Mouse (Mus musculus) A20 (cell line): ENCODE data around the gene Fmn2.
A peak's percentile ranks its signal among the peaks of the same experiment; 100 is the strongest.

Experiments
- DNase-seq: peaks from one replicate; pipeline ENCODE4 v3.0.0-alpha.2; 2011; ENCODE audit warnings: low read depth, low spot score

Gene Fmn2

GRCm38 (mm10) chr1:174557211-174557610 is 55.6 kb downstream of the Fmn2 start:
- no peak for DNase-seq

GRCm38 (mm10) chr1:174557841-174558240 is 56.2 kb downstream of the Fmn2 start:
- no peak for DNase-seq

DNA sequence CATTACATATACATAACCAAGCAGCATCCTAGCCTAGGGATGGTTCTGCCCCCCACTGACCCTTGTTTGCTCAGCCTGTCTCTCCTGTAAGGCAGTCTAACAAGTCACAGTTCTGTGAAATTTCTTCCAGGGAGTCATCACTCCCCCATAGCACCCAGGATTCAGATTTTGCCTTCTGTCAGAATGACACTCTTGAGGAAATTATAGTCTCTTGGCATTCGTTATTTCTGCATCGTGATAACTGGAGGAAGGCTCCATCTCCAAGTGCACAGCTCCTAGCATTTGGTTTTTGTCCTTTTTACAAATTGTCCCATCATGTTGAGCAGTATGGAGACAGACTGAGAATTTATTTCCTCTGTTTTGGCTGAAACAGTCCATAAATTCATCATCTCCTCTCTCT is 56.9 kb downstream of the Fmn2 start:
- no peak for DNase-seq

DNA sequence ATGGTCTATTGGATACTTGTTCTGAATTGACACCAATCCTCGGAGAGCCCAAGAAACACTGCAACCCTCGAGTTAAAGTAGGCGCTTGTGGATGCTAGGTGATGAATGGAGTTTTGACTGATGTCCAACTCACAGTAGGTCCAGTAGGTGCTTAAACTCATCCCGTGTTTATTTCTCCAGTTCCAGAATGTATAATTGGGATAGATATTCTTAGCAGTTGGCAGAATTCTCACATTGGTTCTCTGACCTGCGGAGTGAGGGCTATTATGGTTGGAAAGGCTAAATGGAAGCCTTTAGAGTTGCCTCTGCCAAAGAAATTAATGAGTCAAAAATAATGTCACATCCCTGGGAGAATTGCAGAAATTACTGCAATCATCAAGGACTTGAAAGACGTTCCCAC is 62.9 kb downstream of the Fmn2 start:
- DNase-seq, result no peak

DNA sequence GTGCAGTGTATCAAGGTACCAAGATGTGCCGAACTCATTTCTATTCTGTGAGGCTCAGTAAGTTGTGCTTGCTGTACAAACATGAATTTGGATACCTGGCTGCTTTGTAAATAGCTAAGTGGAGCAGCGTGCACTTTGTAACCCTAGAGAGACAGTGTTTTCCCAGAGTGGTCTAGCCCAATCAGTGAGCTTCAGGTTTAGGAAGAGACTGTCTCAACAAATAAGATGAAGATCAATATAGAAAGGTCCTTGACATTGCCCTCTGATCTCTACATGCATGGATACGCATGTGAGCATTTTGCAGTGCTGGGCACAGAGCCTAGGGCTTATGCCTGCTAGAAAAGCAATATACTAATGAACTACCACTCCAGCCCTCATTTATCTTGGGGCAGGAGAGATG is 67.0 kb downstream of the Fmn2 start:
- DNase-seq, result no peak

DNA sequence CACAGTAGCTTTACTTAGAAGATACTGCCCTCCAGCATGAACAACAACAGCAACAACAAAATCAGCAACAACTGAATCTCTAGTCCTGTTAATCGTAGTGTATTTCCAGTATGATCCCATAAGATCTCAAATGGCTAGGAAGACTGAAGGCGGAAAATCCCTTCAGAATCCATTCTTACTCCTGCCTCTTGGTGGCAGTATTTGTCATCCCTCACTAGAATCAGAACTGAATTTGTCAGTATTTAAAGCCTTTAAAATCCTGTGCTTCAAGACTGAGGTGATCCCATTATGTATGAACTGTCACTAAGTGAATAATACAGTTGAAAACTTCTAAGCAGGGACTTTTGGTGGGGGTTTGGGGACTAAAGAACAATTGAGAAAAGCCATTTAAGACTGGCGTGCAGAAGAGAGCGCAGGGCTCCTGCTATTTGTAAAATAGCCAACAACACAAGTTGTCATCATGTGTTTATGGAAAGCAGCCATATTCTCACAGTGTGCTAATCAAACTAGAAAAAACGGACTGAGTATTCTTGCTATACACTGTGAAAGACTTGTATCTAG is 90.9 kb downstream of the Fmn2 start:
- DNase-seq, result no peak

- DNase-seq, result peak; percentile 31
These were observed 93.4 kb downstream of the Fmn2 start for GRCm38 (mm10) chr1:174594989-174595388.

- DNase-seq, result no peak
These were observed 95.9 kb downstream of the Fmn2 start for GRCm38 (mm10) chr1:174597495-174597894.

GRCm38 (mm10) chr1:174598226-174598625 is 96.6 kb downstream of the Fmn2 start:
- DNase-seq, result no peak

DNA sequence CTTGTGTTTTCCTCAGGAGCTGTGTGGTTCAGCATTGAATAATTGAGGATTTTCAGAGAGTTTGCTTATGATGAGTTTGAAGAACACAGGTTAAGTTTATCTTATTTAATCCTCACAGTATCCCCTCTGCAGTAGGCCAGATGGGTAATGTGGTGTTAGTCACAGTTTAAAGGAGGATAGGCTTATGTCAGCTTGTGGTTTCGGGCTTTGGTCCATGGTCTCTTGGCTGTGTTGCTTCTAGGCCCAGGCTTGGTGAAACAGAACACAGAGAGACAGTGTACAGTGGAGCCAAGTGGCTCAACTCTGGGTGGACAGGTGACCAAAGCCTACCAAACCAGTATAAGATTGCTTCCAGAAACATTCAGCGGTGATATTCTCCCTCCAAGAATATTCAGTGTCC is 98.4 kb downstream of the Fmn2 start:
- DNase-seq, result no peak

GRCm38 (mm10) chr1:174600620-174601019 is 99.0 kb downstream of the Fmn2 start:
- DNase-seq, result no peak

- DNase-seq, result no peak
These were observed 115.7 kb downstream of the Fmn2 start for GRCm38 (mm10) chr1:174617368-174617767.

- DNase-seq, result no peak
These were observed 119.9 kb downstream of the Fmn2 start for GRCm38 (mm10) chr1:174621512-174621911.

- no peak for DNase-seq
These were observed 121.4 kb downstream of the Fmn2 start for GRCm38 (mm10) chr1:174623054-174623453.

GRCm38 (mm10) chr1:174630074-174630473 is 128.4 kb downstream of the Fmn2 start:
- DNase-seq, result no peak

DNA sequence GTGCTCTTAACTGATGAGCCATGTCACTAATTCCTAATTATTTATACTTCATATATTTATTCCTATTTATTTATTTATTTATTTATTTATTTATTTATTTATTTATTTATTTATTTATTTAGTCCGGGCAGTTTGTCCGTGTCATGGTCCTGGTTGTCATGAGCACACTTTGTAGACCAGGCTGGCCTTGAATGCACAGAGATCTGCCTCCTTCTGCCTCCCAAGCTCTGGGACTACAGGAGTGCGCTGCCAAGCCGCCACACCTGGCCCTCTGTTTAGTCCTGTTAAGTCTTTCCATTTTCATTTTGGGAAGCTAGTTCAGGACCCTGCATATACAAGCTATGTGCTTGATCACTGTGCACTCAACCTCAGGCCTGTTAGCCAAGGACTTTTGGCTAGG is 134.7 kb downstream of the Fmn2 start:
- DNase-seq, result no peak

DNA sequence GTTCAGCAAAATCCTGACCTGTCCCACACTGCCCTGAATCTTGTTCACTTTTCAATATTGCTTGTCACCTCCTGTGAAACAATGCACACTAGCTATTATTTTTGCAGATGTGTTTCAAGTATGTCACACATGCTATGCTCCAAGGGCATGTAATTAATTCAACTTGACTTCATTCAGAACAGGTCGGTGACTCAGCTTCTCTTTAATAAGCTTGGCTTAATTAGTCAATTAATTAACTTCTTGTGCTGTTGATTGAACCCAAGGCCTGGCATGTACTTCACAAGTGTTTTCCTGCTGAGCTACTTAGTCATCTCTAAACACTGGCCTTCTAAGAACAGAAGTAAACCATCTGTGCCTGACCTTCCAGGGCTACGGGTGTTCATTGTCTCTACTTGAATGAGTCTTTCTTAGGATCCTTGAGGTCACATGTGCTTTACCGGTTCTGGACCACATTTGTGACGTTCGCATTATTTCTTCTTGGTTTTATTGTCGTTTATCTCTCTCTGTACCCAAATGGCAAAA is 136.0 kb downstream of the Fmn2 start:
- no peak for DNase-seq

- DNase-seq, result no peak
These were observed 139.3 kb downstream of the Fmn2 start for GRCm38 (mm10) chr1:174640901-174641300.

- DNase-seq, result no peak
These were observed 141.9 kb downstream of the Fmn2 start for GRCm38 (mm10) chr1:174643431-174644010.

DNA sequence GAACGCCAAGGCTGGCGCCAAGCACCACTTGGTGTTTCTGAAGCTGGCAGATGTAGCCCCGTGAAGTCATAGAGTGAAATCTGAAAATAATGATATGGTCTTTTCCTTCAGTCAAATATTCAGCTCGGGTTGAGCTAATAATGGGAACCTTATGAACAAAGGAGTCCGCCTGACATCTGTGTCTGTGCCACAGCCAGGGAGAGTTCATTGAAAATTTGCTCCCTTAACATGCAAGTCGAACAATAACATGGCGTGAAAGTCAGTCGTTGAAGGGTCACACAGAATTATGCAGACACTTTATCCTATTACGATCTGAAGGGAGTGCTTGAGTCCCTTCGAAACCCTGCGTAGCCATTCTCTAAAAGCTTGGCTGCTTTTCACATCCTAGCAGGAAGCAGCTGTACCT is 147.8 kb downstream of the Fmn2 start:
- no peak for DNase-seq

- DNase-seq, result no peak
These were observed 152.9 kb downstream of the Fmn2 start for GRCm38 (mm10) chr1:174654565-174654964.

- DNase-seq, result no peak
These were observed 153.7 kb downstream of the Fmn2 start for GRCm38 (mm10) chr1:174655354-174655753.

GRCm38 (mm10) chr1:174656554-174656953 is 154.9 kb downstream of the Fmn2 start:
- DNase-seq, result no peak
